Mouse (Mus musculus) heart, postnatal 0 days (tissue): ENCODE measurements at regions not wholly inside any gene's neighbourhood (a gene's known extent, or its start where the extent isn't known, plus 50 kb on each side); places are given as distances from the start of the nearest gene placed in this dataset.

Experiments used
- CTCF ChIP-seq: IDR thresholded peaks from 2 replicates; pipeline ENCODE4 v1.5.1; 2016; ENCODE audit warnings: antibody characterized with exemption, control low read depth, low read depth
- EP300 ChIP-seq: IDR thresholded peaks from 2 replicates; pipeline ENCODE4 v1.6.1; 2016; ENCODE audit warnings: antibody characterized with exemption, low read depth

DNA sequence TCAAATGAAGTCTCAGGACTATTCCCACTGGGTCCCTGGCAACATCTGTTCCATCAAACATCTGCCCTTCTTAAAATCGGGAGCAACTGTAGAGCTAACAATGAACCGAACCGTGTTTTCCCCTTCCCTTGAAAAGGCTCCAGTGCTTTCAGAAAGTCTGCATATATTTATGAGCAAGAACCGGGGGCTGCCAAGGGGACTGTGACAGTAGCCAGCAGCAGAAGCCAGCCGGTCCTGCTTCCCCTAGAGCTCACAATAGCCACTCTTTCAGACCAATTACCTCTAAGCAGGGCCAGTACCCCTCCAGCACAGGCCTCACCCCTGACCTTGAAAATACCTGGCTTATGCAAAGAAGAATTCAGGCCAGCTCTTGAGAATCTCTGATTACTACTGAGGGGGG is 108.8 kb downstream of the Psat1 start:
- no peak for TF ChIP-seq CTCF
- no peak for TF ChIP-seq EP300
